Mouse (Mus musculus) layer of hippocampus, adult 9-11 months (tissue): ENCODE data around the gene Corin.

Experiments
- DNase-seq: peaks from one replicate; pipeline ENCODE4 v3.0.0; 2022

The Corin gene

DNA sequence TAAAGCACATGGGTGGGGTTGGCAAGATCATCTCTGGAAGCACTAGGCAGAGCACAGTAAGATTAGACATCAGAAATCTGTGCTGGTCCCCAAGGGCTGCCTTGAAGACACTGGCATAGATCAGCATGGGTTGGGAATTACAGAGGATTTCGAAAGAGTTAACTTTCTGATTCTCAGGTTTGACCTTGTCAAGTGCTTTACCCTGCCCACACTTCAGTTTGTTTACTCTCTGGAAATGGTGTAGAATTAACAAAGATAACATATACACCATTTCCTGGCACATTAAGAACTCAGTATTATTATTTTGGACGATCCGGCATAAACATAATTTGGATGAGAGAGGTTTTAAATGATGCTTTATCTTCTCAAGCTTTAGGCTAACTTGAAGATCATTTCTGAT lies 219.2 kb downstream of the Corin start:
- DNase-seq, result no peak

- no peak for DNase-seq
Observed at GRCm38 (mm10) chr5:72282907-72283306, 221.4 kb downstream of the Corin start.

GRCm38 (mm10) chr5:72269652-72270051 lies 234.6 kb downstream of the Corin start:
- no peak for DNase-seq

GRCm38 (mm10) chr5:72269204-72269603 lies 235.1 kb downstream of the Corin start:
- DNase-seq, result no peak

- no peak for DNase-seq
Observed at GRCm38 (mm10) chr5:72266955-72267535, 237.2 kb downstream of the Corin start.

DNA sequence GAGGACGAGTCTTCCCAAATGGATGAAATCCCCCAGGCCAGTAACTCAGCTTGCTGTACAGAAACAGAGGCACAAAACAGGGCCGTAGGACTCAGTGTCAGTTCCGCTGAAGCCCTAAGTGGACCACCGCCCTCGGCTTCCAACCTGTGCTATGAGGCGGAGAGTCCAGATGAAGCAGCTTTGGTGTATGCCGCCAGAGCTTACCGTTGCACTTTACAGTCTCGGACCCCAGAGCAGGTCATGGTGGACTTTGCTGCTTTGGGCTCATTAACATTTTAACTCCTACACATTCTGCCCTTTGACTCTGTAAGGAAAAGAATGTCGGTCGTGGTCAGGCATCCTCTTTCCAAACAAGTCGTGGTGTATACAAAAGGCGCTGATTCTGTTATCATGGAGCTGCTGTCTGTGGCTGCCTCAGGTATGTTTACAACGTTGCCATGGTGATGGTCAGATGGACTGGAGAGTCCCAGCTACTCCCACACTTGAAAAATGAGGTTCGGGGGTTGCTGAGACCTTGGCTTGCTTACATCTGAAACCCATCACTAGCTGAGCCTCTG lies 240.0 kb downstream of the Corin start:
- no peak for DNase-seq

DNA sequence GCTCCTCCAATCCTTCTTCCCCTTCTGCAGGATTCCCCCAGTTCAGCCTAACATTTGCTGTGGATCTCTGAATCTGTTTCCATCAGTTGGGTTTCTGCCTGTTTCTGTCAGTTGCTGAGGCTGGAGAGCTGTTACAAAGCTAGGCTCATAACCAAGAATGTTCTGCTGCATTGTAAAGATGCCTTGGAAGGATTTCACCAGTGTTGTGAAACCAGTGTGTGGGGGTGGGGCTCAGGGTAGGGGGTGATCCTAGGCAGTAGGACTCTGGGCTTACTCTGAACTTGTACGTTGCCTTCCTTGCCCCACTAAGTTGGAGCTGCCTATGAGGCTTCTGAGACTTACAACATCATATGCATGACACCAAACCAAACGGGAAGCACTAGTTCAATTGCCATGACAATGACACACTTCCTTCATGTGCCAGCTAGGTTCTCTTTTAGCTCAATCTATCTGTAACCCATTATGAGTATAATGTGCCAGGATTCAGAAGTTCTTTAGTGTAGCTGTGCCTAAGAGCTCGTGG lies 242.4 kb downstream of the Corin start:
- no peak for DNase-seq

DNA sequence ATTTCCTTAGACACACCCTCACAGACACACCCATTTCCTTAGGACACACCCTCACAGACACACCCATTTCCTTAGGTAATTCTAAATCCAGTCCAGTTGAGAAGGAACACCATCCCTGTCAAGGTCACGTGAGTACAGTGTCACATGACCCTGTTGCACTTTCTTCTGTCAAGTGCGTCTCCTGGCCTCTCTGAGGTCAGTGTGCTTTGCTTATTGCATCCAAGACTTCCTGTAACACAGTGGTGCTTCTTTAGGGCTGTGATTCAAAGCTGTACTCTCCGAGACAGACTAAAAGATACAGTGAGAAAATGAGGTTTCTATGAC lies 245.0 kb downstream of the Corin start:
- no peak for DNase-seq

DNA sequence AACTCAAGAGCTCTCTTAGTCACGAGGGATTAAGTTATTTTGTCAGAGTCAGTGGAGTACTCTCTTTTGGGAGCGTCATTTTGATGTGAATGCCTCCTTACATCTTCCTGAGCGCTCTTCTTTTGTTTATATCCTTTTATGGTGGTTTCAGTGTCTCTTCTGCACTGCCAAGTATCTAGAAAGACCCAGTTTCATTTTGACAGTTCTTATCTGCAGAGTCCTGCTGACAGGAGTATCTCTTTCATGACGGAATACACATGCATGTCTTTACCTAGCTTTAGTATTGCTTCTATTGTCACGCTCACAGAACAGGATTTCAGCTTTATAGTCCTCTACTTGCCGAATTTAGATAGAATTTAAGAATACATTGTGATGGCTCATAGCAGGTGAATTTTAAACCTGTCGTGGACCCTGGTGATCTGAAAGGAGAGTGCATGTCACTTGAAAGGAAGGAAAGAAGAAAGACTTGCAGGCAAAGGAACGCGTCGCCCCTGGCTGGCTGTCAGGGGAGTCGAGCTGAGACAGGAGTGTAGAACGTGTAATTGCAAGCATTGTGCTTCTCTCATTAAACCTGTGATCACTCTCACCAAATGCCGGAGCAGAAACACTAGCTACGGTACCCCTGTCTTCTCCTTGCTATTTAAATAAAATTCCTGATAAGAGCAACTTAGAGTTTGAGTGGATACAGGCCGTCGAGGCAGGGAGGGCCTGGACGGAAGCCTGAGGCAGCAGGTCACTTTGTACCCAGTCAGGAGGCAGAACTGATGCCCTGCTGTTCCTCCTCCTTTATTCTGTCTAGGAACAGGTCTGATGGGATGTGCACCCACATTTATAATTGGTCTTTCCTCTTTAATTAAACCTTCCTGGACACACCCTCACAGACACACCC lies 245.6 kb downstream of the Corin start:
- no peak for DNase-seq

DNA sequence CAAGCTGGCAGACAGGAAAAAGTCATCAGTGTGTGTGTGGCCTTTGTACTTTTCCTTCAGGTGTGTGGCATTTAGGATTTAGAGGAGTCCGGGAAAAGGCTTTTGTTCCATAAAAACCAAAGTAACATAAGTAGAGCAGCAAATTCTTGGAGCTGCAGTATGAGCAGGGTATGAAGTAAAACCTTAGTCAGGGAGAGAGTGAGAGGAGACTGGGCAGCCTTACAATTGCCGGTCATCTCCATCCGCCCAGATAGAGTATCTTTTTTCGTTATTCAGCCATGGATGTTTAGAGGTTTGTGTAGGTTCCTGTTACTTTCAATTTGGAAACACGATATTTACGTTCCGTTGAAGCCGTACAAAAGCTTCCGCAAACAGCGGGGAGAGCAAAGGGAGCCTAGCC lies 247.2 kb downstream of the Corin start:
- no peak for DNase-seq

DNA sequence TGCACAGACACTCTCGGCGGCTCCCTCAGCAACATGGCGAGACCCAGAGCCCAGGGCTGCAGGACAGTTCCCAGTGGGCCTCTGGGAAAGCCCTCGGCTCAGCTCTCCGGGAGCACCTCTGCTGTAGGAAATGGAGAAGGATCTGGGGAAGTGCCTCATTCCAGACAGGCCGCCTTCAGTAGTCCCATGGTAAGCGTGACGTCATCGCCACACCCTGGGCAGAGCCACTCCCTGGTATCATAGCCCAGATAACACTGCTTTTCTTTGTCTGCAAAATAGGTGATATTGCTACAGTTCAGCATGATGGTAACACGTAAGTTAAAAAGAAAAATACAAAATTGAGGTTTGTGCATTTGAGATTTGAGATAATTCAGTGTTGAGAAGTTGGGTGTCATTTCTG lies 249.3 kb downstream of the Corin start:
- no peak for DNase-seq

DNA sequence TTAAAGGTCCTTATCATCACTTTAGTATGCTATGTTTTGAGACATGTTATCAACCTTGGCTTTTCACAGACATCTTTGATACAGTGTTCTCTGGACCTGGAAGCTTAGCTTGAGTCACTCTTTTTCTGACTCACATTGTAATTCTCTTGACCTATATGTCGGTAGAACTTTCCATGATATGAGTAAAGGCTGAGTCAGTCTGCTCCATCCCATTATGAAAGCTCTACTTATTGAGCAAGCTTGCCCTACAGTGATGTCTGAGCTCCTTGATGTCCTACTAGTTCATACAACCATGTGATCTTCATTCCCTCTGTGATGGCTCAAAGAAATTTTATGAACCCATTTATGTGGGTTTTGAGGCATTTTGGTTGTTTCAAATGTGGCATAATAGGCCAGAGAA lies 254.1 kb downstream of the Corin start:
- DNase-seq, result no peak
